Mouse (Mus musculus) erythroid progenitor cell, adult 5-6 weeks (primary cell): ENCODE measurements around the gene Skint3. TPM values are rescaled to one million over a fixed set of nuclear protein-coding genes. Genes with fewer than 3 reads are reported as not detected.
"Not testable (repeated sequence)": the region's sequence is repeated elsewhere in the genome, so short reads cannot be mapped to it uniquely, and the experiment has no call there.

ENCODE experiments used
- ATAC-seq: replicated peaks from 2 replicates; pipeline ENCODE4 v1.8.0; 2016; ENCODE audit warnings: moderate number of reproducible peaks, mild to moderate bottlenecking, moderate TSS enrichment, inconsistent platforms; ENCODE audit not compliant: poor library complexity, low FRiP score, severe bottlenecking
- total RNA-seq, 2 experiments: library from RNA; stranded (forward) in 1 of 2; stranded (reverse) in 1 of 2; fragments of 150-400 nt in 1 of 2; fragments of 186-747, 209-891 nt in 1 of 2; gene quantifications; 2 replicates each; pipeline versions ENCODE4 v1.2.3 to v1.2.4; 2015 to 2017; ENCODE audit warnings: low replicate concordance in 2 of 2

Gene Skint3
- total RNA-seq (2015; ENCODE audit: low replicate concordance) (1.1 TPM in 1 of 2 replicates, not detected in the other), total RNA-seq (2017; ENCODE audit: low replicate concordance) (0.26 TPM in 1 of 2 replicates, not detected in the other)

DNA sequence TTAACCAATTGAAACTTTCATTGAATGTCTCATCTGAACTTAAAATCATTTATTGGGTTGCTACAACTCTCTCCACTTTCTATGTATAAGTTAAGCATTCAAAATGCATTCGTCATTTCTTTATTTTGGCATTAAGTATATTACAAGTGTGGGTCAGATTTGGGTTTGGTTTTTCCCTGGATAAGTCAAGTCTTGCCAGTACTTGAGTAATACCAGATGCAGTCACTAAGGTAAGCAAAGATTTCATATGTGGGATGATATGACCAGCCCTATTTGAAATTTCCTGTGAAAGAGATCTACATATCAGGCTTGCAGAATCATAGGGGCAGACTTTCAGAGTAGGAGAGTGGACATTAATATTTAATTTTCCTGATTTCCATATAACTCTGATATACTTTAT lies at the start of gene Skint3:
TSS of gene Skint3 (plus strand) at position 301 of the 400 bp plus-strand sequence.
- no peak for ATAC-seq

DNA sequence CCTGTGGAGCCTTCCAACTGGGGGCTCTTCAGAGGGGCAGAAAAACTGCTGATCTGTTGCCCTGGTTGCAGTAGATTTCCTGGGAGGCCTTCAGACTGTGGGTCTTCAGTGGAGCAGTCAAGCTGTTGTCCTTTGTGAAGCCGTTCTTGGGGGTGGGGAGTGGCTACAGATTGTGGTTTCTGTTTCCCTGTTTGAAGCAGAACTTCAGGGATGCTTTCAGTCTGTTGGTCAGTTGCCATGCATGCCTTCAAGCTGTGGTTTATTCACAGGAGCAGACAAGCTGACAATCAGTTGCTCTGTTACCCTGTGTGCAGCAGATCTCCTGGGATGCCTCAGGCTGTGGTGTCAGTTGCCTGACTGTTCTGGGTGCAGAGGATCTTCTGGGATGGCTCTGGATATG lies 11.4 kb downstream of the Skint3 start:
- ATAC-seq: no peak

DNA sequence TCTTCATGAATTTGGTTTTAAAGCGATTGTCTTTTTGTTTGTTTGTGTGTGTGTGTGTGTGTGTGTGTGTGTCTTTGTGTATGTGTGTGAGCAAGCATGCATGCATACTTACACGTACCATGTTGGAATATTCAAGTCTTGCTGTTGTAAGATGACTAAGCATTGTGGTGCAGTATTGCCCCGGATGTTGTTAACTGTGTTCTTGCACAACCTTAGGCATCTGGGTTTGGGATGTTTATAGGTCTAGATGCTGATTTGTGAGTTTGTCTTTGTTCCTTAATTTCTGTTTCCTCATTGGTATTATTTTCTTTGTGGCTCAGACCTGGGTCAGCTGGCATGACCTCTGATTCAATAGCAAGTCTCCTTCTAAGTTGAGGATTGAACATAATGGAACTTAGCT lies 11.9 kb downstream of the Skint3 start:
- ATAC-seq: no peak

- ATAC-seq: no peak
Observed at GRCm38 (mm10) chr4:112256022-112256421, 24.0 kb downstream of the Skint3 start.

DNA sequence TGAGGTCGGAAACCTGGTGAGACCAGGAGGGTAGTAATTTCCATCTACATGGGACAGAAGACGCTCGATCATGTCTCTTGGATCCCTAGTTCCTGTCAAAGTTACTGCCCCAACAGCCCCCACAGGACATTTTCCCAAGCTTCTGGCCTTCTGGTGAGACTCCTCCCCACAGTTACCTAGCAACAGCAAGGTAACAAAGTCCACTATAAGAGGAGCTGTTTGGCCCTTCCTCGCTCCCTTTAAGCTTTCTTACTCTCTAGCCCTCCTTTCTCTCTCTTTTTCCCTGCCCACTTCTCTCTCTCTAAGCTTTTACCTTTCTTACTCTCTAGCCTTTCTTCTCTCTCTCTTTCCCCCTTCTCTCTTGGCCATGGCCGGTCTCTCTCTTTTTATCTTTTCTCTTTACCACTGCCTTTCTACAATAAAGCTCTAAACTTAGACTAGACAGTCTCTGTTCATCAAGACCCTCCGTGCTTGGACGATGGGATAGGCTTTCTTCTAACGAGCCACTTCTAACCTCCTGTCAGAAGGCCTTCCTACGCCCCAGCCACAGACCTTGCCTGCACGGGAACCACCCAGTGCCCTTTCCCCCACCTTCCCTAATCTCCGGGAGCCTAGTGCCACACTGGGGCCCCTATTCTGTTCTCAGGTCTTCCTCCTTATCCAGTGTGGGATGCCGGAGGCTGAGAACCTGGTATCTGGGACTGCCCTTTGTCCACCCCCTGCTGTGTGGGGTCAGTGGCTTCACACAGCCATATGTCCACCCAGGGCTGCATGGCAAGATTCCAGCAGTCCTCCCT lies 55.3 kb downstream of the Skint3 start:
- no peak for ATAC-seq

- ATAC-seq: no peak
Observed at GRCm38 (mm10) chr4:112288396-112288795, 56.4 kb downstream of the Skint3 start.

DNA sequence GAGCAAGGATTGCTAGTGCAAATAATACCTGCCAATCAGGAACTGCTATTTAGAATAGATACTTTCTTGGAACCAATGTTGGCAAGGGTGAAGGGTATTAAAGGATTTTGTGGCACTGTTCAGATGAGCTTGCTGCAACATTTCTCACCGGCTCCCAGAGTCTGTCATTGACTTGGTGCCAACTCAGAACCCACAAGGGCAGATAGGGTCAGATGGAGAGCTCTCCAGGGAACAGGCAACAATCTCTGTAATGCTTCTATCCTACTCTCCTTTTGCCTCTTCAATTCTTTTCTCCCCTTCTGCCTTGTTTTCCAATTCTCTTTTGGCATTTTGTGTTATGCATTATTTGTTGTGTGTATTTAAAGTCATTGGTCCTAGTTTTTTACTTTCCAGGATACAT lies 70.3 kb downstream of the Skint3 start:
- no peak for ATAC-seq

DNA sequence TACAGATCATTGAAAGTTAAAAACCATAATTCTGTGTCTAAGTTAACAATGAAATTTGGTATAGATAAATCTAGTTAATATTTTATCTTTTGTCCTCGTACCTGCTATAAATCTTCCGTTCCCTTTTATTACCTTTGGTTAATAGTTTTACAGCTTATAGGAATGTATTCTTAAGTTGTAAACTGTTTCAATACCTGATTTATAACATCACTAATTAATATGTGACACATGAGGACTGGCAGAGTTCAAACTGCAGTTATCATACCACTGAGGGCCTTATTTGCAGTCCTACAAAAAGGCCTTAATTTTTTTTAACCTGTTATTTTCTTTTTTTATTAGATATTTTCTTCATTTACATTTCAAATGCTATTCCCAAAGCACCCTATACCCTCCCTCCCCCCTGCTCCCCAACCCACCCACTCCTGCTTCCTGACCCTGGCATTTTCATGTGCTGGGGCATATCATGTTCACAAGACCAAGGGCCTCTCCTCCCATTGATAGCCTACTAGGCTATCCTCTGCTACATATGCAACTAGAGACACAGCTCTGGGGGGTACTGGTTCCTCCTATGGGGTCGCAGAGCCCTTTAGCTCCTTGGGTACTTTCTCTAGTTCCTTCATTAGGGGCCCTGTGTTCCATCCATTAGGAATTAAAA lies 70.9 kb downstream of the Skint3 start:
- no peak for ATAC-seq

DNA sequence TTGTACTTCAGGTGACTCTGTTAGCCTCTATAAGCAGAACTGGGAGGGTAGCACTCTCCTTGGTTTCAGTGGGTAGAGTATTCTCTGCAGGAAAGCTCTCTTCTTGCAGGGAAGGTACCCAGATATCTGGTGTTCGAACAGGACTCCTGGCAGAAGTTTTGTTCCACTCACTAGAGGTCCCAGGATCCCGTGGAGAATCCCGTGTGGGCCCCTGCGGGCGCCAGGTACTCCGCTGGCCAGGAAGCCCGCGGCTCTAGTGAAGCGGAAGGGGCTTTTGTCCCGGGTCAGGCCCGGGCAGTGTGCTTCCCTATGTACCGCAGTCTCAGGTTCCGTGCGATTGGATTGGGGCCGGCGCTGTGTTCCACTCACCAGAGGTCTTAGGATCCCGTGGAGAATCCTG lies 117.1 kb downstream of the Skint3 start:
- ATAC-seq: not testable (repeated sequence)

Other genes with a start within 250 kb of the Skint3 start
- gene Skint1, start 226.0 kb upstream of the Skint3 start, total RNA-seq (2015; ENCODE audit: low replicate concordance): not detected in 2 replicates
- gene Skint1, start 226.0 kb upstream of the Skint3 start, total RNA-seq (2017; ENCODE audit: low replicate concordance): not detected in 2 replicates
- not detected in 2 replicates for gene Skint4, start 160.2 kb upstream of the Skint3 start, total RNA-seq (2015; ENCODE audit: low replicate concordance)
- not detected in 2 replicates for gene Skint4, start 160.2 kb upstream of the Skint3 start, total RNA-seq (2017; ENCODE audit: low replicate concordance)
- gene Skint9, start 201.7 kb downstream of the Skint3 start, total RNA-seq (2015; ENCODE audit: low replicate concordance): not detected in 2 replicates
- not detected in 2 replicates for gene Skint9, start 201.7 kb downstream of the Skint3 start, total RNA-seq (2017; ENCODE audit: low replicate concordance)